In the genomic region with DNA sequence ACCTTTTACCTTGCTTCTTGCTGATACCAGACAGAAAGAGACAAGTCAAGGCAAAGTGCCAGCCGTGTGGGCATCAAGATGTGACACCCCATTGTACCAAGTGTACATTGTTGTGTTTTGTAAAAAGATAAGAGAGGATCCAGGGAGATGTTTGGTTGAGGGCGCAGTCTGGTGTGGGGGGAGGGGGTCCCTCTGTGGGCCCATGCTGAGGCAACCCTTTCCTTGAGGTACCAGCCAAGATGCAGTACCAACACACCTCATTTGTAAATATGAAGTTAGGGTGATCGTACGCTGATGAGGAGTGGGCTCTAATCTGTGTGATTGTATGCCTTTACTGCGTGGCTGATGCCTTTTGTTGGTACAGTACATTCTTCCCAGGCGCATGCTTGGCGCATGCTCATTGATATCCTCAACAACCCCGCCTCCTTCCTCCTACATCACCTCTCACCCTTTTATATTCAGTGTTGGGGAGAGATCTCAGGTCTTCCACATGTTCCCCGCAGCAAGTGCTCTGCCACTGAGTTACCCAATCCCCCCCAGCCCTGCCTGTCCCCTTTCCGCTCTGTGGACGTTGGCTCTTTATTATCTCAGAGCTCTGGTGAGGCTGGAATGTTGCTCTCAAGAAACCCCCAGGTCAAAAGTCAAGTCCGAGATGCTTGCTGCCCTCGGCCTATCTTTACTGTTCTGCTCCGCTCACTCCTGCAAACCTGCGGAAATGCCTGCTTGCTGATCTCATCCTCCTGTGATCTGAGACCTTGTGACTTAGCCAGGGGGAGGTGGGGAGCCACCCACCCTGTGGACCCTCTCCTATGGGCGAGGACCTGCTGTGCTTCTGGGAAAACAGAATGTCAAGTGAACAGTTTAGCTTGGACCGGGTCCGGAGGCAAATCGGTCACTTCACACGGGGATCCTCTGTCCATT, we compare ENCODE assay signal across 9 mouse cellular contexts.
DNase-seq lines count a peak whose midpoint lies in the region; ATAC-seq and TF ChIP-seq lines count a peak whose summit lies in the region.
"Had no signal": no experiment of that assay in that cellular context is flagged by ENCODE, and none has a peak within 500 bp of the region (broad histone marks: within the 10 kb centered on the region; RNA-seq: fewer than 3 reads in every experiment).

No protein-coding gene starts in this region.

- H3K4me1 ChIP-seq in lung, postnatal 0 days (ENCODE audit: insufficient read depth, low read depth, low read length): no peaks in the 10 kb centered on the region
- H3K4me1 ChIP-seq in heart, embryonic 14.5 days (ENCODE audit: control insufficient read depth in 2 of 2, insufficient read depth in 2 of 2, low read length in 2 of 2): peaks cover 7 to 9% of the 10 kb centered on the region in 2 experiments
- H3K4me1 ChIP-seq in hindbrain, embryonic 14.5 days (replicated peaks; ENCODE audit: control insufficient read depth, insufficient read depth, low read length): no peaks in the 10 kb centered on the region
- no peaks in the 10 kb centered on the region for H3K4me1 ChIP-seq in forebrain, embryonic 16.5 days (replicated peaks; ENCODE audit: control insufficient read depth, insufficient read depth, low read length)

- peak; percentile 8 for DNase-seq in lung, postnatal 0 days (ENCODE audit: low spot score)
- no peak for DNase-seq in lung, postnatal 25 days (ENCODE audit: low spot score)
- DNase-seq in embryo, embryonic 9.5 days (ENCODE audit: extremely low spot score): peak; percentile 37
- peak; percentile 6 for DNase-seq in retina, embryonic 14.5 days (ENCODE audit: low spot score)
- DNase-seq in hindbrain, embryonic 14.5 days (ENCODE audit: low spot score): no peak
- DNase-seq: lung, adult 2 months; thymus, adult 2 months had no signal

- H3K9me3 ChIP-seq in lung, postnatal 0 days (ENCODE audit: low read length): no peaks in the 10 kb centered on the region
- no peaks in the 10 kb centered on the region for H3K9me3 ChIP-seq in heart, embryonic 14.5 days (ENCODE audit: control insufficient read depth, low read length)
- no peaks in the 10 kb centered on the region for H3K9me3 ChIP-seq in hindbrain, embryonic 14.5 days (ENCODE audit: control insufficient read depth, low read length)
- no peaks in the 10 kb centered on the region for H3K9me3 ChIP-seq in forebrain, embryonic 16.5 days (ENCODE audit: control insufficient read depth, low read length)

- no peaks in the 10 kb centered on the region for H3K36me3 ChIP-seq in lung, postnatal 0 days (ENCODE audit: insufficient read depth, low read length)
- H3K36me3 ChIP-seq in heart, embryonic 14.5 days (ENCODE audit: control insufficient read depth, insufficient read depth, low read length): no peaks in the 10 kb centered on the region
- no peaks in the 10 kb centered on the region for H3K36me3 ChIP-seq in hindbrain, embryonic 14.5 days (replicated peaks; ENCODE audit: control insufficient read depth, insufficient read depth)
- no peaks in the 10 kb centered on the region for H3K36me3 ChIP-seq in forebrain, embryonic 16.5 days (ENCODE audit: control insufficient read depth, insufficient read depth)

- no peak overlapping the region for H3K27ac ChIP-seq in lung, postnatal 0 days (ENCODE audit: low read length)
- H3K27ac ChIP-seq in heart, embryonic 14.5 days (replicated peaks in 1 of 2; ENCODE audit: control insufficient read depth in 1 of 2, insufficient read depth in 1 of 2, low read depth in 2 of 2, low read length in 2 of 2): peak overlapping the region; percentile 53 to 61
- H3K27ac ChIP-seq in hindbrain, embryonic 14.5 days: no peak overlapping the region
- H3K27ac ChIP-seq in forebrain, embryonic 16.5 days (ENCODE audit: low read length): no peak overlapping the region

- ATAC-seq in lung, postnatal 0 days: no peak
- ATAC-seq in heart, embryonic 14.5 days (ENCODE audit: insufficient number of reproducible peaks, insufficient read depth, low FRiP score, low read depth): peak; percentile 77
- ATAC-seq in hindbrain, embryonic 14.5 days (ENCODE audit: low FRiP score): no peak
- no peak for ATAC-seq in forebrain, embryonic 16.5 days

- no peak for TF ChIP-seq CTCF in lung, postnatal 0 days (IDR thresholded peaks at IDR 0.05)

- no peak overlapping the region for H3K9ac ChIP-seq in lung, postnatal 0 days (replicated peaks; ENCODE audit: low read depth)
- H3K9ac ChIP-seq in heart, embryonic 14.5 days (ENCODE audit: low read length): 0 out of 2 replicates have a peak overlapping the region, but pooled peaks have one; percentile 35
- no peak overlapping the region for H3K9ac ChIP-seq in hindbrain, embryonic 14.5 days
- H3K9ac ChIP-seq in forebrain, embryonic 16.5 days (replicated peaks; ENCODE audit: low read depth, low read length): no peak overlapping the region

- H3K4me2 ChIP-seq in lung, postnatal 0 days (replicated peaks; ENCODE audit: low read depth, low read length): no peak overlapping the region
- H3K4me2 ChIP-seq in heart, embryonic 14.5 days (ENCODE audit: low read length): peak overlapping the region; percentile 42
- H3K4me2 ChIP-seq in hindbrain, embryonic 14.5 days (replicated peaks): no peak overlapping the region
- H3K4me2 ChIP-seq in forebrain, embryonic 16.5 days (ENCODE audit: low read length): no peak overlapping the region

- 45% methylated on average over 20 of the region's 20 CpGs for WGBS in lung, postnatal 0 days
- 33% methylated on average over 20 of the region's 20 CpGs for WGBS in heart, embryonic 14.5 days
- 71% methylated on average over 20 of the region's 20 CpGs for WGBS in hindbrain, embryonic 14.5 days
- 82% methylated on average over 20 of the region's 20 CpGs for WGBS in forebrain, embryonic 16.5 days

- TF ChIP-seq EP300 in lung, postnatal 0 days (IDR thresholded peaks at IDR 0.05): no peak

- no peaks in the 10 kb centered on the region for H3K27me3 ChIP-seq in lung, postnatal 0 days (replicated peaks; ENCODE audit: insufficient read depth, low read length)
- no peaks in the 10 kb centered on the region for H3K27me3 ChIP-seq in heart, embryonic 14.5 days (ENCODE audit: control insufficient read depth, insufficient read depth, low read length)
- no peaks in the 10 kb centered on the region for H3K27me3 ChIP-seq in hindbrain, embryonic 14.5 days (ENCODE audit: control insufficient read depth, insufficient read depth, low read length)
- no peaks in the 10 kb centered on the region for H3K27me3 ChIP-seq in forebrain, embryonic 16.5 days (replicated peaks; ENCODE audit: control insufficient read depth, insufficient read depth, low read length)

- H3K4me3 ChIP-seq in lung, postnatal 0 days (ENCODE audit: low read depth, low read length): no peak overlapping the region
- H3K4me3 ChIP-seq in heart, embryonic 14.5 days (ENCODE audit: control insufficient read depth in 1 of 2, insufficient read depth in 1 of 2, low read depth in 1 of 2, low read length in 2 of 2): no peak overlapping the region
- H3K4me3 ChIP-seq in hindbrain, embryonic 14.5 days (replicated peaks; ENCODE audit: low read length): no peak overlapping the region
- no peak overlapping the region for H3K4me3 ChIP-seq in forebrain, embryonic 16.5 days (replicated peaks; ENCODE audit: low read length)

Comparison
In these comparisons a context has a peak if more than half of its experiments do, and no peak if none do; other contexts are left out.
1. DNase-seq: peak in lung, postnatal 0 days (single experiment), embryo, embryonic 9.5 days (single experiment) and retina, embryonic 14.5 days (single experiment); none in lung, postnatal 25 days (single experiment) and hindbrain, embryonic 14.5 days (single experiment).
2. H3K27ac ChIP-seq: peak in heart, embryonic 14.5 days (2 of 2); none in lung, postnatal 0 days (single experiment), hindbrain, embryonic 14.5 days (single experiment) and forebrain, embryonic 16.5 days (single experiment).